Mouse (Mus musculus) liver, adult 2 months (tissue): ENCODE data around the gene Gm11549. TPM values are rescaled to one million over a fixed set of nuclear protein-coding genes. Genes with fewer than 3 reads are reported as not detected.

Source experiments
- DNase-seq: peaks from one replicate; pipeline ENCODE4 v3.0.0-alpha.2; 2011; ENCODE audit warnings: low read depth, low spot score; ENCODE audit errors: extremely low read depth
- H3K27ac ChIP-seq: fragments of 200-500 bp; replicated peaks from 2 replicates; pipeline ENCODE4 v1.5.1; 2012; ENCODE audit warnings: low read depth, mild to moderate bottlenecking, control low read depth, inconsistent platforms, low read length; ENCODE audit not compliant: insufficient read depth
- H3K27me3 ChIP-seq: fragments of 200-500 bp; 2 replicates; pipeline ENCODE4 v1.6.1; 2012; ENCODE audit warnings: mild to moderate bottlenecking, moderate library complexity, low read length, inconsistent platforms; ENCODE audit not compliant: control insufficient read depth, insufficient read depth
- H3K36me3 ChIP-seq: fragments of 200-500 bp; 2 replicates; pipeline ENCODE4 v1.6.1; 2012; ENCODE audit warnings: low read length, inconsistent platforms; ENCODE audit not compliant: control insufficient read depth, insufficient read depth
- H3K4me1 ChIP-seq: fragments of 200-500 bp; 2 replicates; pipeline ENCODE4 v1.6.1; 2011; ENCODE audit warnings: low read length; ENCODE audit not compliant: control insufficient read depth, insufficient read depth
- H3K4me3 ChIP-seq: fragments of 200-500 bp; 2 replicates; pipeline ENCODE4 v1.5.1; 2011; ENCODE audit warnings: low read depth, mild to moderate bottlenecking, control low read depth, low read length, moderate library complexity; ENCODE audit not compliant: insufficient read depth
- H3K79me2 ChIP-seq: fragments of 200-500 bp; 2 replicates; pipeline ENCODE4 v1.6.1; 2012; ENCODE audit warnings: inconsistent platforms, mild to moderate bottlenecking, low read length, moderate library complexity; ENCODE audit not compliant: control insufficient read depth, insufficient read depth
- H3K9ac ChIP-seq: fragments of 200-500 bp; 2 replicates; pipeline ENCODE4 v1.6.1; 2012; ENCODE audit warnings: low read depth, mild to moderate bottlenecking, control low read depth, inconsistent platforms, low read length
- CTCF ChIP-seq: fragments of 200-500 bp; IDR thresholded peaks from 2 replicates; pipeline ENCODE4 v1.5.1; 2011; ENCODE audit warnings: low read depth, low read length, control low read depth
- POLR2A ChIP-seq: fragments of 200-500 bp; IDR thresholded peaks from 2 replicates; pipeline ENCODE4 v1.6.1; 2011; ENCODE audit warnings: low read length, control low read depth; ENCODE audit not compliant: insufficient read depth; ENCODE audit errors: extremely low read depth
- WGBS: fragments of 180-500 bp; shearing (Covaris S2); methylation state at CpG from one replicate; pipeline ENCODE4 v1.1.7; 2018; 5-methylcytosine and 5-hydroxymethylcytosine counted together
- polyA plus RNA-seq: library from polyadenylated mRNA; depleted of rRNA; stranded (reverse); fragments of >200 nt; gene quantifications from 2 replicates; pipeline ENCODE4 v1.2.3, GENCODE M21; 2012; rRNA removed
- total RNA-seq: library from RNA; depleted of rRNA; stranded (reverse); fragments of >200 nt; gene quantifications from 2 replicates; pipeline ENCODE4 v1.2.3, GENCODE M21; 2014; rRNA removed

The Gm11549 gene
- total RNA-seq (not detected in 2 replicates), polyA plus RNA-seq (not detected in 2 replicates)

GRCm38 (mm10) chr3:36521073-36522060 lies at the start of gene Gm11549:
TSS of gene Gm11549 (minus strand) at chr3:36521813.
- Histone ChIP-seq H3K79me2 (no peaks in the 10 kb centered on the region), H3K4me1 (peaks cover 3% of the 10 kb centered on the region; the same call in 1 of the 2 replicates), H3K36me3 (no peaks in the 10 kb centered on the region), H3K27ac (no peak within 1 kb of the TSS), H3K27me3 (peaks cover 12% of the 10 kb centered on the region), H3K4me3 (peak within 1 kb of the TSS; percentile 25; the same call in 1 of the 2 replicates), H3K9ac (no peak within 1 kb of the TSS)
- no peak for TF ChIP-seq POLR2A
- no peak for TF ChIP-seq CTCF
- DNase-seq: no peak
- WGBS: 3% methylated on average over 51 of the region's 51 CpGs

- TF ChIP-seq POLR2A: no peak
- no peak for TF ChIP-seq CTCF
- Histone ChIP-seq H3K27ac (no peak overlapping the region), H3K9ac (no peak overlapping the region), H3K79me2 (peaks cover 5% of the 10 kb centered on the region; the same call in 1 of the 2 replicates), H3K27me3 (no peaks in the 10 kb centered on the region), H3K36me3 (peaks cover 12% of the 10 kb centered on the region), H3K4me3 (no peak overlapping the region), H3K4me1 (peaks cover 3% of the 10 kb centered on the region; the same call in 1 of the 2 replicates)
- no peak for DNase-seq
- WGBS: 77% methylated on average over 5 of the region's 5 CpGs
These were observed 48.2 kb upstream of the Gm11549 start for GRCm38 (mm10) chr3:36569836-36570235.

GRCm38 (mm10) chr3:36563666-36564065 lies 42.1 kb upstream of the Gm11549 start:
- 95% methylated on average over 3 of the region's 3 CpGs for WGBS
- H3K4me3 ChIP-seq: no peak overlapping the region

GRCm38 (mm10) chr3:36559606-36560005 lies 38.0 kb upstream of the Gm11549 start:
- TF ChIP-seq CTCF: no peak
- TF ChIP-seq POLR2A: no peak
- Histone ChIP-seq H3K27me3 (no peaks in the 10 kb centered on the region), H3K4me1 (no peaks in the 10 kb centered on the region), H3K36me3 (peaks cover 56% of the 10 kb centered on the region), H3K4me3 (no peak overlapping the region), H3K79me2 (no peaks in the 10 kb centered on the region), H3K9ac (no peak overlapping the region), H3K27ac (no peak overlapping the region)
- WGBS: 85% methylated on average over 4 of the region's 4 CpGs
- DNase-seq: no peak

More at GRCm38 (mm10) chr3:36563666-36564065, 42.1 kb upstream of the Gm11549 start:
- Histone ChIP-seq H3K36me3 (peaks cover 45% of the 10 kb centered on the region), H3K4me1 (no peaks in the 10 kb centered on the region), H3K27me3 (no peaks in the 10 kb centered on the region), H3K27ac (no peak overlapping the region), H3K9ac (no peak overlapping the region), H3K79me2 (no peaks in the 10 kb centered on the region)
- DNase-seq: no peak
- TF ChIP-seq POLR2A: no peak
- no peak for TF ChIP-seq CTCF

GRCm38 (mm10) chr3:36557601-36558000 lies 36.0 kb upstream of the Gm11549 start:
- no peak for TF ChIP-seq CTCF
- no peak for TF ChIP-seq POLR2A
- no peaks in the 10 kb centered on the region for H3K27me3 ChIP-seq
- H3K36me3 ChIP-seq: peaks cover 46% of the 10 kb centered on the region
- no peaks in the 10 kb centered on the region for H3K4me1 ChIP-seq
- H3K27ac ChIP-seq: no peak overlapping the region
- 97% methylated on average over 1 of the region's 1 CpGs for WGBS
- no peak overlapping the region for H3K4me3 ChIP-seq
- no peak for DNase-seq
- H3K79me2 ChIP-seq: no peaks in the 10 kb centered on the region
- H3K9ac ChIP-seq: no peak overlapping the region

GRCm38 (mm10) chr3:36552406-36553047 lies 30.9 kb upstream of the Gm11549 start, which contains the start of gene Exosc9:
TSS of gene Exosc9 (plus strand) at chr3:36552606.
- no peaks in the 10 kb centered on the region for H3K79me2 ChIP-seq
- H3K4me1 ChIP-seq: peaks cover 2% of the 10 kb centered on the region; the same call in 1 of the 2 replicates
- peak; percentile 62 for DNase-seq
- WGBS: under 1% methylated on average over 39 of the region's 39 CpGs
- peak within 1 kb of the TSS; percentile 92 for H3K4me3 ChIP-seq
- H3K9ac ChIP-seq: peak within 1 kb of the TSS; percentile 74
- H3K27me3 ChIP-seq: no peaks in the 10 kb centered on the region
- peaks cover 23% of the 10 kb centered on the region for H3K36me3 ChIP-seq
- TF ChIP-seq CTCF (no peak), POLR2A (0 out of 2 replicates have a peak, but pooled peaks have one; percentile 16)
- H3K27ac ChIP-seq: no peak within 1 kb of the TSS
